Mouse (Mus musculus) gastrocnemius, adult 18-20 months (tissue): Measurements from ENCODE around the gene Dpm2. TPM values are rescaled to one million over a fixed set of nuclear protein-coding genes. Genes with fewer than 3 reads are reported as not detected.

Source experiments
- DNase-seq: peaks from one replicate; pipeline ENCODE4 v3.0.0; 2021; ENCODE audit warnings: low spot score
- total RNA-seq, 2 experiments: library from RNA; stranded (reverse); gene quantifications; 2 replicates each; pipeline ENCODE4 v1.2.3; 2021

Dpm2 gene
- total RNA-seq, 2 experiments from 2014 or later, result 11.7 to 12.6 TPM

DNA sequence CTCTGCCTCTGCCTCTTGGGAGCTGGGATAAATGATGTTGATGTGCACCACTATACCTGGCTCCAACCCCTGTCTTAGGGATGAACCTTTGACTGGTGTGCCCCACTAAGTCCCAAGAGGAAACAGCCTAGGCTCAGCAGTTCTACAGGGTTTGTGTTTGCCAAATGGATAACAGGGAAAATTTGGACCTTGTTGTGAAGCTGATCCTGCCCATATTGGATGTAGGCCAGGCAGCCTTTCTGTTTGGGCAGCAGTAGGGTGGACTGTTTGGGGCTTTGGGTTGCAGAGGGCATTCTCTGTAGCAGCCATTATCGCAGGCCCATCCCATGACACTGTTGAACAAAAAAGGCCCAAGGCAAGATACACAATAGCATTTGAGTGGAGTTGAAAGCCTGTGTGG is 23.7 kb upstream of the Dpm2 start:
- DNase-seq, result no peak

DNA sequence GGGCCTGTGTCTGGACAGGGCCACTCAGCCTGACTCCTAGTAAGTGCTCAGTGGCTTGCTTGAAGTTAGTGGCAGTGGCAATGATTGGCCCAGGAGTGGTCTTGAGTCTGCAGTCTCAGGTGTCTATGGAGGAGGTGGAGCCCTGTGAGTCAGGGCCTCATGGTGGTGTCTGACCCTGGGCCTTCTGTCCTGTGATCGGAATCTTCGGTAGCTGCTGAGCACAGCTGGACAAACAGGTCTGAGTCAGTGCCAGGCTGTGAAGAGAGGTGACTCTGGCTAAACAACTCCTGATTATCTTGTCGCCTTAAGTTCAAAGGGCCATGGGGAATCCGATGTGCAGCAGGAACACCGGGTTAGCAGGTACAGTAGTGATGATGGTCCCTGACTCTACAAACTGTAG is 23.3 kb upstream of the Dpm2 start:
- no peak for DNase-seq

DNA sequence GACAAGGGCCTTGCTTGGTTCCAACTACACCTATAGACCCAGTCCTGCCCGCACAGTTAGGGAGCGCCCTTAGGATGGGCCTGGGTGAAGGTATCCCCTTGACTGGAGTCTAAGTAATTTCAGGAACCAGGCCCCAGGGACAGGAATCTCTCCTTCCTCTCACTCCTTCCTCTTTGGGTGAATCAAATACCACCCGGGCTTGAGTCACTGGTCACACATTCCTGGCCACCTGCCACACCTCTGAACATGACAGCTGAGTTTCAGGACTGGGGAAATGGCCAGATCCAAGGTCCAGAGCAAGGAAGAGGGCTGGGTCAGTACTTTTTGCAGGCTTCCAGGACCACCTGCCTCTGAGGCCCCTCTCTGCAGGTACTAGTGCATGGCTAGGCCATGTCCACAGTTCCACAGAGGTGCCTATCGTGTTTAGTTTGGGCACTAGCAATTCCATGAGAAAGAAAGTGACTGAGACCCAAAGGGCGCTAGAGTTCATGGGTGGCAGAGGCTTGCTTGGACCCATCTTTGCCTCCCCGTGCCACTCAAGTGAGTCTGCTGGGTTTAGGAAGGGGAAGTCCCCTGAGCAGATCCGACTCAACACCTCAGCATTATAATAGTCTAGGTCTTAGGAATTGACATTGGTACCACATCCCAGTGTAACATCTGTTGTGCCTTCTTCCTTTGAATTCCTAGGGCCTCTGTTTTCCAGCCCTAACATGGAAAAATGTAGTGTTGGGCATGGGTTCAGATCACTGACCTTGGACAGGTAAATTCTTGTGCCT is 22.5 kb upstream of the Dpm2 start:
- peak; percentile 72 for DNase-seq

DNA sequence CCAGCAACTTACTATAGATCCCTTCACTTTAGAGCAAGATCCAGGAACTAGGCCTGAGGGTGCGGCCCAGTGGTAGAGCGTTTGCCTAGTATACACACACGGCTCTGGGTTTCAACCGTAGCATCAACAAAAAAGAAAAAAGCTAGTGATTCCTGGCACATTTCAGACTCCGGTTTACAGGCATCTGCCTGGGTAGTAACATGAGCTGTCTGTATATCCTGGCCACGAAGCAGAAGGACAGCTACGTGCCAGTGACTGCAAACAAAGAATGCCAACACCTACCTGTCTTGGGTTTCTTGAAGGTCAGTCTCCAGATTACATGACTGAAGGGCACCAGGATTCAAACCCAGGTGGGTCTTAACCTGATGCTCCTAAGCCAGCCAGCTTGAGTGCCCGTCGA is 21.5 kb upstream of the Dpm2 start:
- no peak for DNase-seq

DNA sequence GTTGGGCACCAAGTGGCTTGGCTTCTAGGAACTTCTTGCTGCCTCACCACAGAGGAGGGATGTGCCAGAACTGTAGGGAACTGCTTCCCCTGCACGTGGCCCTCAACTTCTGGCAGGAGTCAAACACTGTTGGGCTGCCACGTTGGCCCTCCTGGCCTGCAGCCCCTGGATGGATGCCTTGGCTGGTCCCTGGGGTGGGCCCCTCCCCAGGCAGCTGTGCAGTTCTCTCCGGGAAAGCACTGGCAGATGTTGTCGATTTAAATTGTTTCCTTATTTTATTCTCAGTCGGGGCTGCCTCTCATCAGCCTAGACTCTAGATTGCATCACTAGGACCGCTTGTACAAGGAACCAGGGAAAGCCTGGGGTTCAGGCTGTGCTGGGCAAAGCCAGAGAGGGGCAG is 20.9 kb upstream of the Dpm2 start:
- DNase-seq, result peak; percentile 88

DNA sequence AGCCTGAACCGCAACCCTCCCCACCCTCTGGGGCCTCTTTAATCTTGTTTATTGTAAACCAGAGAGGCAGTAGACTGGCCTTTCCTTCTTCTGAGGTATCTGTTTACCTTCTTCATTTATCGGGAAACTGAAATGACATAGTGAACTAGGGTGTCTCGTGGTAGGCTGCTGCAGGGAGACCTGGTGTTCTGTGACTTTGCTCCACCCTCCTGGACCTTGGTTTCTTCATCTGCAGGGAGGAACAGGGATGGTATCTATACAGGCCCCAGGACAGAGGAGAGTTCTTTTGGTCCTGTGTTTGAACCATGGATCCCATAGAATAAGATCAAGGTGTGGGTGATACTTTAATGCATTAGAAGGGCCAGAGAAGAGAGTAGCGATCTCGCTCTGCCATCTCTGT is 19.4 kb upstream of the Dpm2 start:
- no peak for DNase-seq

DNA sequence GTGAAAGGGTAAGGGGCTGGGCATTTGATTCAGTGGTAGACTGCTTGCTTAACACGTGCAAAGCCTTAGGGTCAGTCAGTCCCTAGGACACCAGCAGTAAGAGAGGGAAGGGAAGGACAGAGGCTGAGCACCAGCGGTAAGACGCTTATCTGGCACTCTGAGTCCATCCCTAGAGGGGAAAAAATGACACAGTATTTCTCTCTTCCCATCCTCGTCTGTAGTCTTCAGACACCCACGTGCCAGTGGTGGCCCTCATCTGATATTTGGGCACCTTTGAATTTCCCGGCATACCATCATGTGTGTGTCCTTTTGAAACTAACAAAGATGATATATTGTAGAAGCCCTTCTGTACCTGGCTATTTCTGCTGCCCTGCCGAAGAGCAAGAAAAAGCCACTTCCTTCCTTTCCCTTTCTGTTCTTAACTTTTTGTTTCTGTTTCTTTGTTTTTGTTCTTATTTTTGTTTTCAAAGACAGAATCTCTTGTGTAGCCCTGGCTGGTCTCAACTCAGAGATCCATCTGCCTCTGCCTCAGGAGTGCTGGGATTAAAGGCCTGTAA is 17.0 kb upstream of the Dpm2 start:
- DNase-seq, result no peak

DNA sequence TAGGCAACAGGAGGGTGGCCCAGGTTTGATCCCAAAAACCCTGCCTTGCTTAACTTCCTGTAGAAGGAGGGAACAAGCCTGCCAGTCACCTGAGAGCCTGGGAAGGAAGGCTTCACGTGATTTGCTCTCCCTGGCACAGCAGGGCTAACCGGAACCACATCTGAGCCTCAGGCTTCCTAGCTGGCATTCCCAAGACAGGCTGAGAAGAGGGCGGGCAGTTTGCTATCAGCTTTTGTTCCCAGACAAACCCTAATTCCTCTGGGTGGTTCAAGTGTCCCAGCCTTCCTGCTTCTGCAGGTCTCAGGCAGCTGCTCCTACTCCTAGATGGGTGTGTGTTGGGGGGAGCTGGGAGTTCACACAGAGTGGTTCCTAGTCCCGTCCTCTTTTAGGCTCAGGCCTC is 15.2 kb upstream of the Dpm2 start:
- no peak for DNase-seq

DNA sequence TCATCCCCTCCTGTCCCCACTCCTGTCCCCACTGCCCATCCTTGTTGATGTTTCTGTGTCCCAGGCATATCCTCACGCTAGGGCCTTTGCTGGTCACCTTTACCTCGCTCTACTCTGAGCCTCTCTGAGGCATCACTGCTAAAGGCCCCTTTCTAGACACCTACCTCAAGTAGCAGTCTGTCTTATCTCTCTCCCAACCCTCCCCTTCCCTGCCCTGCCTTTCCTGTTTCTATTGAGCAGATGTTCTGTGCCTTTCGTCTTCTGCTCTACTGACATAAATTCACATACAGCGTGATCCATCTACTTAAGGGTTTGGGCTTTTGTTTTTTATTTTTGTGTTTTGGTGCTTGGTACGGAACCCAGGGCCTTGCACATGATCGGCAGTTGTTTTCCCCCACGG is 14.6 kb upstream of the Dpm2 start:
- no peak for DNase-seq

DNA sequence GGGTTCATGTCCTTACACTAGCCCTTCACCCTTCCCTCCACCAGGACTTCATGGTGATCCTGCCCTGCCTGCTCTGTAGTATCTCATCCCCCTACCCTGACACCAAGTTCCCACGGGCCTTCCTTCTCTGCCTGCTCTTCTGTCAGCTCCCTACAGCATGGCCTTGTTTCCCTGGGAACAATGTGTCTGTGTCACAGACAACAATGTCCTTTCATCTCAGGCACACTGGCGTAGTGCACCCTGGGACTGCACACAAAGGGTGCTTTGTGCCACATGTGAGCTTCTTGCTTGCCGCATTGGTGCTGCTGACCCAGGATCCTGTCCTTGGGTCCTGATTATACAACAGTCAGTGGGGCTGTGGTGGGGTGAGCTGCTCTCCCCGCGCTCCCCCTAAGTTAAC is 11.1 kb upstream of the Dpm2 start:
- no peak for DNase-seq

DNA sequence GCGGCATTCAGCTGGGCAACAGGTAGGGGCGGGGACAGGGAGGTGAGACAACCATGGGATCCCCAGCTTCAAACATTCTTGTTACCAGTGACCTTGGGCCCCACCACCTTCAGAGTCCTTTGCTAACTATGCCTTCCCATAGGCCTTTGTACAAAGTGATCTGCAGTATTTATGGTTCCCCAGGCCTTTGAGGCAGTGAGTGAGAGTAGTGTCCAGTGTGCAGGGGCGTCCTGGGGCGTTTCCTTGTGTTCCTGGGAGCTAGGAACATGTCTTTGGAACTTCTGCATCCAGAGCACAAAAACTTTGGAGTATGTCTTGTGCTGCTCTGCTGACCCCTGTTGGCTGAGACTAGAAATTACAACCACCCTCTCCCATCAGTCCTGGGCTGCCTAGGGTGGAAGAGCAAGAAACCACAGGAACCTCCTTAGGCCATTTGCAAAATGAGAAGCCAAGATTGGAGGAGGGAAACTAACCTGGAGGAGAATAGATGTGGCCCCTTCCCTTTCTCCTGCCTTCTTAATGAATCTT is 4.1 kb upstream of the Dpm2 start:
- peak; percentile 81 for DNase-seq

DNA sequence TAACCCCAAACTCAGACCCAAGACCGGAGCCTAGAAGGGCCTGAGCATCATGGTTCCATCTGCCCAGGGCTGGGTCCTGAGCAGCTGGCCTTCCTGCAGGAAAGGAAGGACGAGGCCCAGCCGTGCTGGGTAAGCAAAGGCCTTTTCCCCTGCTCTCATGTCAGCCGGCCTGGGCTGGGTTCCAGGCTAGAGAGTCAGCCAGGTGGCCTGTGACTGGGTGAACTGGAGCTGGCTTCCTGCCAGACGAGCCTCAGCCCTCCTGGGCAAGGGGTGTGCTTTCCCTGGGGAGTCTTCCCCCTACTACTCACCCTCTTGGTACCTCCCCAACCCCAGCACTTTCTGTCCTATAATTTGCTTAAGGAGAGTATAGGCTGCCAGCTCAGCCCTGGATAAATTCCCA is 2.5 kb upstream of the Dpm2 start:
- peak; percentile 53 for DNase-seq

DNA sequence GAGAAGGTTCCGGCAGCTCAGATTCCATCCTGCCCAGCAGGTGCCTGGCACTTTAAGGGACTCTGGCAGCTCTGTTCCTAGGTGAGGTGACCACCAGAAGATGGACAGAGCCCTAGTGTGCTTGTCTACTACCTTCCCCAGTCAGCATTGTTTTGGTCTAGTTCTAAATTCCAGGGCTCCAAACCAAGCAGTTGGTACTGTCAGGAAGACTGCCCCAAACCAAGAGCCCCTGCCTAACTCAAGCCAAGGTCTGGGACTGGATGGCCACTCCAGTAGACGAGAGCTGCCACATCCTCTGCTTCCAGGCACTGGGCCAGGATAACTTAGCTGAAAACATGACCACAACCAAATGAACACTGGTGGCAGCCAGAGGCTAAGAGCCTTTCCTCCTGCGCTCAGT is 1.7 kb upstream of the Dpm2 start:
- no peak for DNase-seq

DNA sequence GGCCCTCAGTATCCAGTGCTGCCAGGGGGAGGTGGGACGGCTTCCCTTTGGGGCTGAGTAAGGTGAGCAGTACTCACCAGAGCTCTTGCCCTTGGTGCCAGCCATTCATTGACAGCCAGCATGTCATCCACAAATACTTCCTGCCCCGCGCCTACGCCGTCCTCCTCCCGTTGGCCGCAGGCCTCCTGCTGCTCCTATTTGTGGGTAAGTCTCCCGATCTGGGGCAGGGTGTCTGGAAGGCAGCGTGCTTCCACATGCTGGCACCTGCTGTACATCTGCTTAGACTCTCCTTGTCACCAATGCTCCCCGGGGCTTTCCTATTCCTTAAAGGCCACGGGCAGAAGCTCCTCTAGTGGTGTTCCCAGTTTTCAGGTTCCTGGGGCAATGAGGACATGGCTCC is 1.5 kb downstream of the Dpm2 start:
- no peak for DNase-seq

DNA sequence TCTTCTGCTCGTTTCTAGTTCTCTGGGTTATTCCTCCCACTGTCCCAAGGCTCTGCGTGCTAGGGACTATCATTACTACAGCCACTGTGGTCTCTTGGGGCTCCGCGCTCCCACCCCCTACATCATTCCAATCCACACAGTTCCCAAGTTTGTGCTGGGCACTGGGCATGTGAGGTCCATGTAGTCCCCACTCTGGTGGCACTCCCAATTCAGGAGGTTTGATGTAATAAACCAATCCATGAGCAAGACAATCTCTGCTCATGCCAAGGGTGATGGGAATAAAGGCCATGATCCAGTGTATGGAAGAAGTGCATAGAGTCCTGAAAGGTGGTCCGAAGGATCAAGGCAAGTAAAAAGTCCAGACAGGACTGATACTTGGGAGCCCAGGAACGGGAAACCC is 3.8 kb downstream of the Dpm2 start, which contains the start of gene Pip5kl1:
TSS of gene Pip5kl1 (plus strand) at position 301 of the 400 bp plus-strand sequence.
- DNase-seq, result no peak

DNA sequence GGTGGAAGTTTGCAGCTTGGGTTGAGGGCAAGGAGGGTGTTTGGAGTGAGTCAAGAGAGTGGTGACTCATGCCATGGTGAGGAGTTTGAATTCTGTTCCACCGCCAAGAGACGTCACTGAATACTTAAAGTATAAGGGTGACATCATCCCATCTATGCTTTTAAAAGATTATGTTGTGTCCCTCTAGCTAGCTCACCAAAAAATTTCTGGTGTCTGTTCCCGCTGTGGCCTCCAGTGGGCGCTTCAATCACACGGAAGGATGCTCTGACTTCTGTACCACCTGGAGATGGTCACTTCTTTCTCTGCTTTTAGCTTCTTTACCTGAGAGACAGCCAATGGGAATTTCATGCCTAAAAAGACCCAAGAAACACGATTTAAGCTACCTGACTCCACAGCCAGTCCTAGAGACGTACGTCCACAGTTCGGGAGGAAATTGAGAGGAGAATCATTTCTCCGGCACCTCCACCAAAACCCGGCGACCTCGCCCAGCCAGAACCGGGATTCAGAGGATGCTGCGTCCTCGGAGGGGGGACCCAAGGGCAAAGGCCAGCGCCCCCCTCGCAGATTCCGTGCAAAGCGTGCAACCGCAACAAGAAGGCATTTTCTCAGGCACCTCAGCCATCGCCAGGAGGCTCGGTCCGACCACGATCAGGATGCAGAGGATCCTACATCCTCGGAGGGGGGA is 4.4 kb downstream of the Dpm2 start:
- peak; percentile 40 for DNase-seq

DNA sequence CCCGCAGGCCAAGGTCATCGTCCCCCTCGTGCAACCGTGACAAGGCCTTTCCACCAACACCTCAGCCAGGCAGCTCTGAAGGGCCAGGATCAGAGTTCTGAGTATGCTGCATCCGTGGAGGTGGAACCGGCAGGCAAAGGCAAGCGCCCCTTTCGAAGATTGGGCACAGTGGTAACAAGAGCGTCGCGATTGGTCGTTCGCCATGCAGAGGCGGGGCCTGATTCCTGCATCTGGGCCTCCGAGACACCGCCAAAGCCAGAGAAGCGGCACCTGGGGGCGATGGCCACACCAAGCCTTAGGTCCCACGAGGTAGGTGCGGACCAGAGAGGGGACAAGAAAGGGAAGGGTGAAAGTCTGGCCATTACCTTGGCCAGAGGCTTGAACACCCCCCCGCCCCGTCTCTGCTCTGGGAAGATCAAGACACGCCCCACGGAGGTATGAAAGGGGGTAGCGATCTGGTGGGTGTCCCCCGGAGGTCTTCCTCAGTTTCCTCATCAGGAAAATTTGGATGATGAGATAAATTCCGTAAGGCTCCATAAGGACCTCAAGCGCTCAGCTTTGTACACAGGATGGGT is 5.0 kb downstream of the Dpm2 start, which contains the start of gene 9430097D07Rik:
TSS of gene 9430097D07Rik (minus strand) at position 99 of the 575 bp plus-strand sequence.
- DNase-seq, result no peak

DNA sequence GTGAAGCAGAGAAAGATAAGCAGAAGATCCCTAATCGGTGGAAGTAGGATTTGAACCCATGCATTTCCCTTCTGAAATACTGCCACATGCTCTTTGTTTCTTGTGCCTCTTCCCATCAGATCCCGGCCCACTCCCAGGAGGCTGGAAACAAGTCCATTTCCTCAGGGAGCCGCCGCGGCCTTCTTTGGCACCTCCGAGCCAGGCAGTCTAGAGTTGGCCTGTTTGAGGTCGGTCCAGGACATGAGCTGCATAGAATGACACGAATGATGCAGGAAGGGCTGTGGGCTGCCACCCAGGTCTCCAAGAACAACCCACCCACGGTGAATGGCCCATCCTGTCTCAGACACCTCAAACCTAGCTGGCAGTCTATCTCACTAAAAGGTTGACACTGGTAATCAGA is 5.9 kb downstream of the Dpm2 start:
- no peak for DNase-seq

DNA sequence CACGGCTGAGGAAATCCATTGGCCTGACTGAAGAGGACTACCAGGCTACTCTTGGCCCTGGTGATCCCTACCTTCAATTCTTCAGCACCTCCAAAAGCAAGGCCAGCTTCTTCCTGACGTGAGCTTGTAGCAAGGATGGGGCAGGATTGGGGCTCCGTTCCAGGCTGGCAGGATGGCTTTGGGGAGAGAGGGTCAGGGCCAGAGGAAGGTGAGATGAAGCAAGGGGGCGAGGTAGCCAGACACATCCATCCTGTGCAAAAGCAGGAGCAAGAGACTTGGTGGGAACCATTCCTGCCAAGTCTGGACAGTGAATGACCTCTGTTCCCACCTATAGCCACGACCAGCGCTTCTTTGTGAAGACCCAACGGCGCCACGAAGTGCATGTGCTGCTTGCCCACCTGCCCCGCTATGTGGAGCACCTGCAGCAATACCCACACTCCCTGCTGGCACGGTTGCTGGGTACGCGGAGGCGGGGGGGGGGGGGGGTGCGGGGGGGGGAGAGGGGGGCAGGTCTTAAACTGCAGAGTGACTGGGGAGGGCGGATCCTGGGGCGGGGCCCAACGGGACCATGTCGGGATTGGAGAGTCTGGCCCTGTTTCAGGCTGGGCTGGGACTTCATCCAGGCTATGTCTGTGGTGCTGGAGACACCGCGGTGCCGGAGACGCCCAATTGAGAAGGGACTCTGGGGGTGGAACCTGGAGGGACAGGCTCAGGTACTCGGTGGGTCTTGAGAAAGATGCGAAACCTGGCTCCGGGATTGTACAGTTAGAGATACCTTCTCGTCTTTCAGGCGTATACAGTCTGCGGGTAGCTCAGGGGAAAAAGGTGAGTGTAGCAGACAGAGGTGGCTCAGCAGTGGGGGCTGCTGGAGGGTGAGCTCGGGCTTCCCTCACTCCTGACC is 7.7 kb downstream of the Dpm2 start:
- no peak for DNase-seq

DNA sequence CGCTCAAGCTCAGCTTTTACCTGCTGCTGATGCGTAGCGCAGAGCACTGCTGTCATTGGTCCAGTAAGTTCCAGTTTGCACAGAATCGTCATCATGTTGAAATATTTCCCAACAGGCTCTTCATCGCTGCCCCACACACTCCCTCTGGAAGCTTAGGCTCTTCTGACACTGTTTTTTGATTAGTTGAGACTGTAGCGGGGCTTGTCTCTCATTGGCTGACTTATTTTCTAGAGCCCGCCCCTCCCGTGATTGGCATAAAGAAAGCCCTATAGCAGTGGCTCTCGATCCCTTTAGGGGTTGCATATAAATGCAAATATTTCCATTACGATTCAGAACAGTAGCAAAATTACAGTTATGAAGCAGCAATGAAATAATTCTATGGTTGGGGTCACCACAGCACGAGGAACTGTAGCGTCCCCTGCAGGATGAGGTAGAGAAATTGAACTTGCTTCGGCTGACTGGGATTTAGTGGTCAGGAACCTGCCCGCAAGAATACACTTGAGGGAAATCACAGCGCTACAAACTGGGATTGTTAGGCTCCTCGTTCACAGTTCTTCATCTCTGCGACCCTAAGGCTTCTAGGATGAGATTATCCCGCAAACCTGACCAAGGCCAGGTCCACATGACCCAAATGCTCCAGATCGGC is 10.9 kb downstream of the Dpm2 start:
- no peak for DNase-seq
